In the genomic region with DNA sequence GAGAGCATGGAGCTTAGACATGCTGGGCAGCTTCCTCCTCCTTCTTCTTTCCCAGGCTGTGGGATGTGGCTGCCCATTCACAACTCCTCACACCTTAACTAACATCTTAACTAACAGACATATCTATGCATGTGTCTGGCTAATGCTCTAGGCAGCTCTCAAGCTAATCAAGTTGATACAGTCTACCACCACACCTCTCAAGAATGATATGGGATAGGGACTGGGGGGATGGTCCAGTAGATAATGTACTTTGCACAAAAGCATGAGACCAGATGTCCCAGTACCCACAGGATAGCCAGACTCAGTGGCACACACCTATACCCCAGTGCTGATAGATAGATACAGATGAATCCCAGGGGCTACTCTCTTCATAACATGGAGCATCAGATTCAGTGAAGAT, we compare ENCODE assay signal across 29 mouse cellular contexts.
DNase-seq lines count a peak whose midpoint lies in the region; ATAC-seq and TF ChIP-seq lines count a peak whose summit lies in the region.
"Had no signal": no experiment of that assay in that cellular context is flagged by ENCODE, and none has a peak within 500 bp of the region (broad histone marks: within the 10 kb centered on the region; RNA-seq: fewer than 3 reads in every experiment).

No protein-coding gene starts in this region.

- H3K4me1 ChIP-seq in heart, embryonic 10.5 days = peaks cover 7% of the 10 kb centered on the region; the same call in 1 of the 2 replicates
- H3K4me1 ChIP-seq in liver, embryonic 11.5 days (replicated peaks; ENCODE audit: control insufficient read depth, insufficient read depth, low read length) = no peaks in the 10 kb centered on the region
- H3K4me1 ChIP-seq in liver, embryonic 13.5 days (replicated peaks) = peaks cover 18% of the 10 kb centered on the region
- no peaks in the 10 kb centered on the region for H3K4me1 ChIP-seq in thymus, adult 2 months (replicated peaks; ENCODE audit: control insufficient read depth, insufficient read depth, low read length)
- H3K4me1 ChIP-seq: forebrain, embryonic 12.5 days; hindbrain, embryonic 12.5 days; neural tube, embryonic 12.5 days had no signal

- no peaks in the 10 kb centered on the region for H3K36me3 ChIP-seq in heart, embryonic 10.5 days
- H3K36me3 ChIP-seq in liver, embryonic 11.5 days (ENCODE audit: control insufficient read depth, insufficient read depth, low read length) = no peaks in the 10 kb centered on the region
- no peaks in the 10 kb centered on the region for H3K36me3 ChIP-seq in liver, embryonic 13.5 days
- H3K36me3 ChIP-seq in thymus, adult 2 months (ENCODE audit: control insufficient read depth, insufficient read depth, low read length) = no peaks in the 10 kb centered on the region
- H3K36me3 ChIP-seq: embryonic facial prominence, embryonic 13.5 days; forebrain, embryonic 12.5 days; G1E; hindbrain, embryonic 12.5 days; intestine, embryonic 15.5 days; midbrain, embryonic 12.5 days; neural tube, embryonic 12.5 days had no signal

- H3K4me3 ChIP-seq in heart, embryonic 10.5 days = no peak overlapping the region
- no peak overlapping the region for H3K4me3 ChIP-seq in liver, embryonic 11.5 days (ENCODE audit: low read depth, low read length)
- no peak overlapping the region for H3K4me3 ChIP-seq in liver, embryonic 13.5 days (replicated peaks)
- no peak overlapping the region for H3K4me3 ChIP-seq in thymus, adult 2 months (ENCODE audit: control insufficient read depth, insufficient read depth, low read length)
- H3K4me3 ChIP-seq: embryonic facial prominence, embryonic 13.5 days; erythroblast, embryonic 14.5 days; forebrain, embryonic 12.5 days; hindbrain, embryonic 12.5 days; intestine, embryonic 15.5 days; midbrain, embryonic 12.5 days; myocyte; neural tube, embryonic 12.5 days had no signal

- H3K9ac ChIP-seq in liver, embryonic 11.5 days (ENCODE audit: low read depth, low read length) = no peak overlapping the region
- no peak overlapping the region for H3K9ac ChIP-seq in liver, embryonic 13.5 days
- H3K9ac ChIP-seq: embryonic facial prominence, embryonic 13.5 days; forebrain, embryonic 12.5 days; hindbrain, embryonic 12.5 days; intestine, embryonic 15.5 days; lung, embryonic 14.5 days; midbrain, embryonic 12.5 days; neural tube, embryonic 12.5 days had no signal

- no peak for TF ChIP-seq CTCF in thymus, adult 2 months (IDR thresholded peaks at IDR 0.05; ENCODE audit: borderline replicate concordance, control insufficient read depth, extremely low read depth, insufficient read depth, low read length, poor library complexity)

- DNase-seq in heart, embryonic 10.5 days (ENCODE audit: low spot score) = no peak
- DNase-seq in heart, adult 9 months (ENCODE audit: low spot score in 2 of 2) = no peak
- no peak for DNase-seq in liver, embryonic 11.5 days (ENCODE audit: low spot score)
- no peak for DNase-seq in liver
- peak; percentile 9 for DNase-seq in liver, embryonic 13.5 days
- no peak for DNase-seq in thymus, adult 2 months
- no peak for DNase-seq in embryo, embryonic 10 days (ENCODE audit: low spot score)
- DNase-seq: adrenal gland, postnatal 10 days; cerebellum, adult 11-12 months; cerebellum, adult 9-11 months; gastrocnemius, postnatal 14 days; heart, postnatal 14 days; layer of hippocampus, postnatal 36 days; left cerebral cortex, postnatal 4 days; thymus, postnatal 25 days had no signal

- peaks cover 10% of the 10 kb centered on the region; the same call in 1 of the 2 replicates for H3K27me3 ChIP-seq in heart, embryonic 10.5 days (ENCODE audit: insufficient read depth, poor library complexity, severe bottlenecking)
- H3K27me3 ChIP-seq in liver, embryonic 11.5 days (replicated peaks; ENCODE audit: control insufficient read depth, insufficient read depth, low read length) = no peaks in the 10 kb centered on the region
- no peaks in the 10 kb centered on the region for H3K27me3 ChIP-seq in liver, embryonic 13.5 days
- H3K27me3 ChIP-seq in thymus, adult 2 months (ENCODE audit: control insufficient read depth, insufficient read depth, low read length) = no peaks in the 10 kb centered on the region
- H3K27me3 ChIP-seq: embryonic facial prominence, embryonic 13.5 days; forebrain, embryonic 12.5 days; hindbrain, embryonic 12.5 days; intestine, embryonic 15.5 days; midbrain, embryonic 12.5 days; neural tube, embryonic 12.5 days; Patski had no signal

- TF ChIP-seq POLR2A in thymus, adult 2 months (IDR thresholded peaks at IDR 0.05; ENCODE audit: control insufficient read depth, extremely low read depth, insufficient read depth, low read length, poor library complexity) = no peak

- H3K9me3 ChIP-seq in heart, embryonic 10.5 days = no peaks in the 10 kb centered on the region
- no peaks in the 10 kb centered on the region for H3K9me3 ChIP-seq in liver, embryonic 11.5 days (ENCODE audit: control insufficient read depth, low read length)
- no peaks in the 10 kb centered on the region for H3K9me3 ChIP-seq in liver, embryonic 13.5 days (replicated peaks)
- H3K9me3 ChIP-seq: embryonic facial prominence, embryonic 13.5 days; forebrain, embryonic 12.5 days; hindbrain, embryonic 12.5 days; intestine, embryonic 15.5 days; midbrain, embryonic 12.5 days; neural tube, embryonic 12.5 days had no signal

- H3K4me2 ChIP-seq in liver, embryonic 11.5 days = no peak overlapping the region
- H3K4me2 ChIP-seq in liver, embryonic 13.5 days = no peak overlapping the region
- H3K4me2 ChIP-seq: embryonic facial prominence, embryonic 13.5 days; forebrain, embryonic 12.5 days; hindbrain, embryonic 12.5 days; intestine, embryonic 15.5 days; lung, embryonic 14.5 days; midbrain, embryonic 12.5 days; neural tube, embryonic 12.5 days had no signal

- peak overlapping the region; percentile 23; the same call in 1 of the 2 replicates for H3K27ac ChIP-seq in heart, embryonic 10.5 days
- no peak overlapping the region for H3K27ac ChIP-seq in liver, embryonic 11.5 days (ENCODE audit: low read depth, low read length)
- no peak overlapping the region for H3K27ac ChIP-seq in liver, embryonic 13.5 days
- H3K27ac ChIP-seq in thymus, adult 2 months (ENCODE audit: control insufficient read depth, insufficient read depth, low read length) = no peak overlapping the region
- H3K27ac ChIP-seq: embryonic facial prominence, embryonic 13.5 days; forebrain, embryonic 12.5 days; hindbrain, embryonic 12.5 days; hindbrain, postnatal 0 days; intestine, embryonic 15.5 days; kidney, postnatal 0 days; midbrain, embryonic 12.5 days; neural tube, embryonic 12.5 days had no signal

- ATAC-seq in liver, embryonic 11.5 days (replicated peaks; ENCODE audit: low FRiP score) = peak; percentile 88
- peak; percentile 93 for ATAC-seq in liver, embryonic 13.5 days (ENCODE audit: low read depth)
- peak; percentile 58 for ATAC-seq in megakaryocyte progenitor cell, adult 5-6 weeks (replicated peaks; ENCODE audit: poor library complexity)
- ATAC-seq: hindbrain, postnatal 0 days; intestine, embryonic 15.5 days had no signal
